ENCODE assay signal across 23 mouse cellular contexts in the genomic region with DNA sequence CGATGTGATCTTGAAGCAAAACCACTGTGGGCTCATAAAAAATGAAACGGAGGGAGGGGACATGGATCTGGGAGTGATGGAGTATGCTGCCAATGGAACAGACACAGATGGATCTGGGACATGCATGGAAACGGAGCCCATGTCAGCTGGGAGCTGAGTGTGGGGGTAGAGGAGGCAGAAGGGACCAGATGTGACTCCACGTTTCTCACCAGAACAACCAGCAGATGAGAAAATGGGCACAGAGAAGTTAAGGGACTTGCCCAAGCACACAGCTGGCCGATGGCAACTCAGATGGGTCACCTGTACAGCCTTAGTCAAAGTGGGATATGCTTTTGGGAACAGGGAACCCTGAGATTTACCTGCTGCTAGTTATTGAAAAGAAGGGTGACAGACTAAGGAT.
DNase-seq lines count a peak whose midpoint lies in the region; ATAC-seq and TF ChIP-seq lines count a peak whose summit lies in the region.
"Had no signal": no experiment of that assay in that cellular context is flagged by ENCODE, and none has a peak within 500 bp of the region (broad histone marks: within the 10 kb centered on the region; RNA-seq: fewer than 3 reads in every experiment).

No protein-coding gene starts in this region.

- no peak overlapping the region for H3K4me3 ChIP-seq in forebrain, postnatal 0 days (ENCODE audit: low read depth, low read length)
- no peak overlapping the region for H3K4me3 ChIP-seq in forebrain, embryonic 15.5 days
- H3K4me3 ChIP-seq in heart, embryonic 15.5 days: no peak overlapping the region
- no peak overlapping the region for H3K4me3 ChIP-seq in neural tube, embryonic 13.5 days
- H3K4me3 ChIP-seq in neural tube, embryonic 15.5 days (replicated peaks): no peak overlapping the region
- H3K4me3 ChIP-seq: forebrain, embryonic 10.5 days; hindbrain, embryonic 12.5 days; left cerebral cortex, adult 2 months; liver, embryonic 13.5 days; neural tube, embryonic 12.5 days had no signal

- WGBS in forebrain, postnatal 0 days: 74% methylated on average over 5 of the region's 5 CpGs
- WGBS in forebrain, embryonic 15.5 days: 77% methylated on average over 5 of the region's 5 CpGs
- WGBS in heart, embryonic 15.5 days: 86% methylated on average over 5 of the region's 5 CpGs
- WGBS in neural tube, embryonic 13.5 days: 69% methylated on average over 5 of the region's 5 CpGs
- WGBS in neural tube, embryonic 15.5 days: 68% methylated on average over 5 of the region's 5 CpGs

- no peak overlapping the region for H3K9ac ChIP-seq in forebrain, postnatal 0 days
- H3K9ac ChIP-seq in forebrain, embryonic 15.5 days (replicated peaks): no peak overlapping the region
- no peak overlapping the region for H3K9ac ChIP-seq in heart, embryonic 15.5 days
- H3K9ac ChIP-seq in neural tube, embryonic 13.5 days: no peak overlapping the region
- no peak overlapping the region for H3K9ac ChIP-seq in neural tube, embryonic 15.5 days (replicated peaks)
- H3K9ac ChIP-seq: hindbrain, embryonic 12.5 days; liver, embryonic 13.5 days; neural tube, embryonic 12.5 days had no signal

- H3K36me3 ChIP-seq in forebrain, postnatal 0 days (ENCODE audit: insufficient read depth): no peaks in the 10 kb centered on the region
- no peaks in the 10 kb centered on the region for H3K36me3 ChIP-seq in forebrain, embryonic 15.5 days
- no peaks in the 10 kb centered on the region for H3K36me3 ChIP-seq in heart, embryonic 15.5 days
- H3K36me3 ChIP-seq in neural tube, embryonic 13.5 days: no peaks in the 10 kb centered on the region
- no peaks in the 10 kb centered on the region for H3K36me3 ChIP-seq in neural tube, embryonic 15.5 days
- H3K36me3 ChIP-seq: forebrain, embryonic 10.5 days; hindbrain, embryonic 12.5 days; liver, embryonic 13.5 days; neural tube, embryonic 12.5 days had no signal

- ATAC-seq in forebrain, postnatal 0 days: peak; percentile 58; the same call in 1 of the 2 replicates
- ATAC-seq in forebrain, embryonic 15.5 days (replicated peaks): no peak
- no peak for ATAC-seq in heart, embryonic 15.5 days (replicated peaks; ENCODE audit: insufficient number of reproducible peaks, insufficient read depth, low FRiP score, low read depth)
- no peak for ATAC-seq in neural tube, embryonic 13.5 days (ENCODE audit: low read depth)
- no peak for ATAC-seq in neural tube, embryonic 15.5 days (ENCODE audit: low FRiP score)

- no peak overlapping the region for H3K4me2 ChIP-seq in forebrain, postnatal 0 days (ENCODE audit: low read depth)
- no peak overlapping the region for H3K4me2 ChIP-seq in forebrain, embryonic 15.5 days (replicated peaks)
- no peak overlapping the region for H3K4me2 ChIP-seq in heart, embryonic 15.5 days
- no peak overlapping the region for H3K4me2 ChIP-seq in neural tube, embryonic 13.5 days
- H3K4me2 ChIP-seq in neural tube, embryonic 15.5 days: no peak overlapping the region
- H3K4me2 ChIP-seq: hindbrain, embryonic 12.5 days; liver, embryonic 13.5 days; neural tube, embryonic 12.5 days had no signal

- no peaks in the 10 kb centered on the region for H3K27me3 ChIP-seq in forebrain, postnatal 0 days (ENCODE audit: insufficient read depth, low read length)
- no peaks in the 10 kb centered on the region for H3K27me3 ChIP-seq in forebrain, embryonic 15.5 days
- no peaks in the 10 kb centered on the region for H3K27me3 ChIP-seq in heart, embryonic 15.5 days
- no peaks in the 10 kb centered on the region for H3K27me3 ChIP-seq in neural tube, embryonic 13.5 days
- H3K27me3 ChIP-seq in neural tube, embryonic 15.5 days (replicated peaks): no peaks in the 10 kb centered on the region
- H3K27me3 ChIP-seq: hindbrain, embryonic 12.5 days; liver, embryonic 13.5 days; neural tube, embryonic 12.5 days had no signal

- H3K4me1 ChIP-seq in forebrain, postnatal 0 days (ENCODE audit: insufficient read depth): no peaks in the 10 kb centered on the region
- peaks cover 13% of the 10 kb centered on the region for H3K4me1 ChIP-seq in forebrain, embryonic 15.5 days
- peaks cover 69% of the 10 kb centered on the region for H3K4me1 ChIP-seq in heart, embryonic 15.5 days (replicated peaks)
- peaks cover 54% of the 10 kb centered on the region for H3K4me1 ChIP-seq in neural tube, embryonic 13.5 days (replicated peaks)
- peaks cover 21% of the 10 kb centered on the region for H3K4me1 ChIP-seq in neural tube, embryonic 15.5 days

- no peaks in the 10 kb centered on the region for H3K9me3 ChIP-seq in forebrain, postnatal 0 days (ENCODE audit: low read length)
- no peaks in the 10 kb centered on the region for H3K9me3 ChIP-seq in forebrain, embryonic 15.5 days
- H3K9me3 ChIP-seq in heart, embryonic 15.5 days (replicated peaks): no peaks in the 10 kb centered on the region
- no peaks in the 10 kb centered on the region for H3K9me3 ChIP-seq in neural tube, embryonic 13.5 days
- no peaks in the 10 kb centered on the region for H3K9me3 ChIP-seq in neural tube, embryonic 15.5 days (replicated peaks)
- H3K9me3 ChIP-seq: forebrain, embryonic 10.5 days; hindbrain, embryonic 12.5 days; liver, embryonic 13.5 days; neural tube, embryonic 12.5 days had no signal

- H3K27ac ChIP-seq in forebrain, postnatal 0 days (ENCODE audit: low read depth, low read length): no peak overlapping the region
- H3K27ac ChIP-seq in forebrain, embryonic 15.5 days (replicated peaks): no peak overlapping the region
- H3K27ac ChIP-seq in heart, embryonic 15.5 days: peak overlapping the region; percentile 64; the same call in 1 of the 2 replicates
- H3K27ac ChIP-seq in neural tube, embryonic 13.5 days (replicated peaks): 0 out of 2 replicates have a peak overlapping the region, but pooled peaks have one; percentile 13
- no peak overlapping the region for H3K27ac ChIP-seq in neural tube, embryonic 15.5 days (replicated peaks)
- H3K27ac ChIP-seq: hindbrain, embryonic 12.5 days; left cerebral cortex, adult 2 months; neural tube, embryonic 12.5 days had no signal

- peak; percentile 41 for DNase-seq in forebrain, postnatal 0 days
- no peak for DNase-seq in heart, postnatal 4 days
- DNase-seq in adrenal gland, postnatal 25 days: no peak
- DNase-seq: adrenal gland, postnatal 14 days; cerebellum, adult 11-12 months; cerebellum, postnatal 10 days; gastrocnemius, postnatal 10 days; heart, postnatal 10 days; kidney, postnatal 25 days; liver, embryonic 13.5 days; lung, adult 2 months; lung, postnatal 14 days; midbrain, embryonic 14.5 days; right cerebral cortex, postnatal 4 days; thymus, postnatal 36 days had no signal

- TF ChIP-seq CTCF in forebrain, postnatal 0 days (IDR thresholded peaks at IDR 0.05; ENCODE audit: low read depth): no peak

Comparison
In these comparisons a context has a peak if more than half of its experiments do, and no peak if none do; other contexts are left out.
1. H3K27ac ChIP-seq: peak in heart, embryonic 15.5 days (single experiment) and neural tube, embryonic 13.5 days (single experiment); none in forebrain, postnatal 0 days (single experiment), forebrain, embryonic 15.5 days (single experiment) and neural tube, embryonic 15.5 days (single experiment).